Mouse (Mus musculus): Measurements from ENCODE around the gene Pfkfb4.

DNA sequence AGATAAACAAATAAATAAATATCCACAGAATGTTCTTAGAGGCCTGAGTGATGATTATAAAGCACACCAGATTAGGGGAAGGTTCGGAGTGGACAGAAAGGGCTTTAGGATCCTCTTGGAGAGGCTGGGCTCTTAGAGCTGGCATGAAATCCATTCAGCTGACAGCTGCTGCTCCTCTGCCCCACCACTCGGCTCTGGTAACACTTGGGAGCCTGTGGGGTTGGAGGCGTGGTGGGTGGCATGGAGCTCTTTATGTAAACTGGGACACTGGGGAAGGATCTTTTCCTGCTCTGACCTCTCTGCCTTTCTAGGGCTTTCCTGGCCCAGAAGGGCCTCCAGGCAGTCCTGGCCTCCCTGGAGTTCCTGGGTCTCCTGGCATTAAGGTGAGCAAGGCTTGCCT is 28.0 kb upstream of the Pfkfb4 start:
- no peak for TF ChIP-seq GATA1 (IDR thresholded peaks at IDR 0.05; ENCODE audit: borderline replicate concordance, low read length)
- TF ChIP-seq CTCF (IDR thresholded peaks at IDR 0.05; ENCODE audit: low read depth, low read length) = no peak
- TF ChIP-seq GATA2 (IDR thresholded peaks at IDR 0.05; ENCODE audit: borderline replicate concordance, low read depth, low read length) = no peak
